Comparison of ENCODE assay signal across 7 mouse cellular contexts in genomic region chr3:14887134-14887666, GRCm38 (mm10). TPM values are rescaled to one million over a fixed set of nuclear protein-coding genes. Genes with fewer than 3 reads are reported as not detected.
DNase-seq lines count a peak whose midpoint lies in the region; ATAC-seq and TF ChIP-seq lines count a peak whose summit lies in the region.

No protein-coding gene starts in this region.

- peaks cover 10% of the 10 kb centered on the region for H3K4me1 ChIP-seq in testis, adult 2 months (ENCODE audit: control insufficient read depth, insufficient read depth, low read length)
- no peaks in the 10 kb centered on the region for H3K4me1 ChIP-seq in limb, embryonic 12.5 days (replicated peaks)
- H3K4me1 ChIP-seq in olfactory bulb, adult 2 months (ENCODE audit: control insufficient read depth, insufficient read depth, low read length) = peaks cover 5% of the 10 kb centered on the region; the same call in 1 of the 2 replicates

- DNase-seq in testis, postnatal 10 days (ENCODE audit: low spot score) = no peak
- DNase-seq in gastrocnemius, postnatal 25 days = no peak
- DNase-seq in kidney, postnatal 25 days = no peak

- no peak overlapping the region for H3K27ac ChIP-seq in testis, adult 2 months (ENCODE audit: control insufficient read depth, insufficient read depth, low read depth, low read length)
- H3K27ac ChIP-seq in limb, embryonic 12.5 days = no peak overlapping the region
- no peak overlapping the region for H3K27ac ChIP-seq in olfactory bulb, adult 2 months (ENCODE audit: insufficient read depth, low read depth, low read length)

- no peak overlapping the region for H3K9ac ChIP-seq in limb, embryonic 12.5 days (replicated peaks)

- H3K4me2 ChIP-seq in limb, embryonic 12.5 days = peak overlapping the region; percentile 89

- peak; percentile 28 for ATAC-seq in erythroblast, adult 5-6 weeks (replicated peaks; ENCODE audit: low FRiP score, poor library complexity, severe bottlenecking)
- ATAC-seq in limb, embryonic 12.5 days (ENCODE audit: insufficient number of reproducible peaks, insufficient read depth, low FRiP score, low TSS enrichment, low read depth) = no peak

- TF ChIP-seq POLR2A in testis, adult 2 months (IDR thresholded peaks at IDR 0.05; ENCODE audit: control insufficient read depth, low read depth, low read length) = no peak
- TF ChIP-seq POLR2A in olfactory bulb, adult 2 months (IDR thresholded peaks at IDR 0.05; ENCODE audit: insufficient read depth, low read depth, low read length) = no peak

- H3K4me3 ChIP-seq in testis, adult 2 months (ENCODE audit: control insufficient read depth, low read depth, low read length) = peak overlapping the region; percentile 85
- H3K4me3 ChIP-seq in limb, embryonic 12.5 days (replicated peaks) = peak overlapping the region; percentile 70
- peak overlapping the region; percentile 56 for H3K4me3 ChIP-seq in olfactory bulb, adult 2 months (ENCODE audit: insufficient read depth, low read depth, low read length)

- no peaks in the 10 kb centered on the region for H3K9me3 ChIP-seq in limb, embryonic 12.5 days

- no peaks in the 10 kb centered on the region for H3K36me3 ChIP-seq in testis, adult 2 months (ENCODE audit: control insufficient read depth, insufficient read depth, low read length)
- no peaks in the 10 kb centered on the region for H3K36me3 ChIP-seq in limb, embryonic 12.5 days

- H3K27me3 ChIP-seq in testis, adult 2 months (ENCODE audit: control insufficient read depth, insufficient read depth, low read length) = peaks cover 2% of the 10 kb centered on the region
- H3K27me3 ChIP-seq in limb, embryonic 12.5 days = peaks cover 36% of the 10 kb centered on the region

- no peak for TF ChIP-seq CTCF in testis, adult 2 months (IDR thresholded peaks at IDR 0.05; ENCODE audit: control insufficient read depth, insufficient read depth, insufficient replicate concordance, low read depth, low read length)
- TF ChIP-seq CTCF in olfactory bulb, adult 2 months (IDR thresholded peaks at IDR 0.05; ENCODE audit: insufficient read depth, low read depth, low read length) = no peak

- 37% methylated on average over 11 of the region's 11 CpGs for WGBS in limb, embryonic 12.5 days
- WGBS in olfactory bulb, adult 2 months = 49% methylated on average over 11 of the region's 11 CpGs

RNA-seq across cellular contexts. Expression of gene Car2, which starts 1.1 kb away (rescaled TPM):
- polyA plus RNA-seq in testis, adult 2 months (2012; rRNA removed) = 425 and 439 TPM in 2 replicates
- 2,221 and 2,248 TPM in 2 replicates for total RNA-seq in erythroblast, adult 5-6 weeks (2015; ENCODE audit: low replicate concordance)
- total RNA-seq in erythroblast, adult 5-6 weeks (2017; ENCODE audit: low replicate concordance) = 2,517 and 3,025 TPM in 2 replicates
- polyA plus RNA-seq in limb, embryonic 12.5 days (2016; fragmentation: Nextera tagmentation; extraction: Ambion mirVana) = 43.8 and 44.6 TPM in 2 replicates
- polyA plus RNA-seq in olfactory bulb, adult 2 months (2012; ENCODE audit: insufficient read depth, insufficient read length, low replicate concordance, missing spikeins) = not detected in 2 replicates
- 10 to 100 TPM in 1 of 2 experiments, 1 to 10 TPM in 1; 7.8 to 13.2 TPM for total RNA-seq in gastrocnemius, postnatal 25 days (2021)

RNA-seq across cellular contexts. Expression of gene Car3, which starts 23.9 kb away (rescaled TPM):
- 8.3 and 21.3 TPM in 2 replicates for polyA plus RNA-seq in testis, adult 2 months (2012; rRNA removed)
- total RNA-seq in erythroblast, adult 5-6 weeks (2015; ENCODE audit: low replicate concordance) = 0.38 TPM in 1 of 2 replicates, not detected in the other
- 0.85 TPM in 1 of 2 replicates, not detected in the other for total RNA-seq in erythroblast, adult 5-6 weeks (2017; ENCODE audit: low replicate concordance)
- 3.1 and 3.5 TPM in 2 replicates for polyA plus RNA-seq in limb, embryonic 12.5 days (2016; fragmentation: Nextera tagmentation; extraction: Ambion mirVana)
- polyA plus RNA-seq in olfactory bulb, adult 2 months (2012; ENCODE audit: insufficient read depth, insufficient read length, low replicate concordance, missing spikeins) = not detected in 2 replicates
- total RNA-seq in gastrocnemius, postnatal 25 days (2021) = 1,000 to 10,000 TPM in 1 of 2 experiments, 100 to 1,000 TPM in 1; 650 to 1,312 TPM
